9 mouse cellular contexts compared by ENCODE assay signal in genomic region chr4:48029652-48030051, GRCm38 (mm10). TPM values are rescaled to one million over a fixed set of nuclear protein-coding genes. Genes with fewer than 3 reads are reported as not detected.
DNase-seq lines count a peak whose midpoint lies in the region; ATAC-seq and TF ChIP-seq lines count a peak whose summit lies in the region.
"Had no signal": no experiment of that assay in that cellular context is flagged by ENCODE, and none has a peak within 500 bp of the region (broad histone marks: within the 10 kb centered on the region; RNA-seq: fewer than 3 reads in every experiment).

No protein-coding gene starts in this region.

- no peak for ATAC-seq in cerebellum, adult (ENCODE audit: insufficient number of reproducible peaks, low FRiP score, low TSS enrichment)

- DNase-seq in layer of hippocampus, adult 2 months (ENCODE audit: low spot score in 2 of 2), result no peak
- no peak for DNase-seq in layer of hippocampus, postnatal 25 days (ENCODE audit: extremely low spot score in 1 of 2, low spot score in 1 of 2)
- peak; percentile 59 to 76 for DNase-seq in CD8-positive naive resting alpha-beta T cell, adult 2 months (ENCODE audit: low read depth in 2 of 2, low spot score in 2 of 2)
- peak; percentile 71 for DNase-seq in T-cell, adult 2 months (ENCODE audit: low spot score)
- DNase-seq in lung, postnatal 36 days, result peak; percentile 58
- DNase-seq in right cerebral cortex, postnatal 4 days, result no peak

- H3K27ac ChIP-seq in layer of hippocampus, adult 2 months, result no peak overlapping the region
- H3K27ac ChIP-seq: hindbrain, embryonic 15.5 days; lung, embryonic 15.5 days had no signal

- TF ChIP-seq CTCF in layer of hippocampus, adult 2 months (conservative IDR thresholded peaks at IDR 0.05), result peak; percentile 68

- H3K4me3 ChIP-seq in layer of hippocampus, adult 2 months, result no peak overlapping the region
- H3K4me3 ChIP-seq: hindbrain, embryonic 15.5 days; lung, embryonic 15.5 days had no signal

RNA-seq across cellular contexts. Expression of gene Nr4a3, which starts 15.3 kb away (rescaled TPM):
- 10 to 100 TPM; 63.5 to 68.7 TPM for total RNA-seq in layer of hippocampus, adult 2 months (2021)
- 10 to 100 TPM; 60.7 to 82.9 TPM for total RNA-seq in layer of hippocampus, postnatal 25 days (2021)

Comparison
In these comparisons a context has a peak if more than half of its experiments do, and no peak if none do; other contexts are left out.
1. DNase-seq: peak in CD8-positive naive resting alpha-beta T cell, adult 2 months (2 of 2), T-cell, adult 2 months (single experiment) and lung, postnatal 36 days (single experiment); none in layer of hippocampus, adult 2 months (0 of 2), layer of hippocampus, postnatal 25 days (0 of 2) and right cerebral cortex, postnatal 4 days (single experiment).